Mouse (Mus musculus) olfactory bulb, adult 2 months (tissue): ENCODE data around the gene Ugt1a9. TPM values are rescaled to one million over a fixed set of nuclear protein-coding genes. Genes with fewer than 3 reads are reported as not detected.
"Not testable (repeated sequence)": the region's sequence is repeated elsewhere in the genome, so short reads cannot be mapped to it uniquely, and the experiment has no call there.

Experiments
- H3K27ac ChIP-seq: fragments of 200-500 bp; 2 replicates; pipeline ENCODE4 v1.5.1; 2012; ENCODE audit warnings: low read depth, low read length; ENCODE audit not compliant: insufficient read depth
- H3K4me1 ChIP-seq: fragments of 200-500 bp; 2 replicates; pipeline ENCODE4 v1.6.1; 2012; ENCODE audit warnings: low read length; ENCODE audit not compliant: control insufficient read depth, insufficient read depth
- H3K4me3 ChIP-seq: fragments of 200-500 bp; 2 replicates; pipeline ENCODE4 v1.5.1; 2012; ENCODE audit warnings: mild to moderate bottlenecking, low read depth, low read length, moderate library complexity; ENCODE audit not compliant: insufficient read depth
- CTCF ChIP-seq: fragments of 200-500 bp; IDR thresholded peaks from 2 replicates; pipeline ENCODE4 v1.5.1; 2012; ENCODE audit warnings: low read depth, mild to moderate bottlenecking, low read length, moderate library complexity; ENCODE audit not compliant: insufficient read depth
- POLR2A ChIP-seq: fragments of 200-500 bp; IDR thresholded peaks from 2 replicates; pipeline ENCODE4 v1.6.1; 2012; ENCODE audit warnings: mild to moderate bottlenecking, low read depth, low read length, moderate library complexity; ENCODE audit not compliant: insufficient read depth
- WGBS: fragments of 180-500 bp; shearing (Covaris S2); methylation state at CpG from one replicate; pipeline ENCODE4 v1.1.7; 2018; 5-methylcytosine and 5-hydroxymethylcytosine counted together
- polyA plus RNA-seq: library from polyadenylated mRNA; stranded (reverse); fragments of >200 nt; gene quantifications from 2 replicates; pipeline ENCODE4 v1.2.4, GENCODE M21; 2012; ENCODE audit warnings: low replicate concordance; ENCODE audit not compliant: missing spikeins, insufficient read depth, insufficient read length

The Ugt1a9 gene
- polyA plus RNA-seq, 1 experiment = not detected

DNA sequence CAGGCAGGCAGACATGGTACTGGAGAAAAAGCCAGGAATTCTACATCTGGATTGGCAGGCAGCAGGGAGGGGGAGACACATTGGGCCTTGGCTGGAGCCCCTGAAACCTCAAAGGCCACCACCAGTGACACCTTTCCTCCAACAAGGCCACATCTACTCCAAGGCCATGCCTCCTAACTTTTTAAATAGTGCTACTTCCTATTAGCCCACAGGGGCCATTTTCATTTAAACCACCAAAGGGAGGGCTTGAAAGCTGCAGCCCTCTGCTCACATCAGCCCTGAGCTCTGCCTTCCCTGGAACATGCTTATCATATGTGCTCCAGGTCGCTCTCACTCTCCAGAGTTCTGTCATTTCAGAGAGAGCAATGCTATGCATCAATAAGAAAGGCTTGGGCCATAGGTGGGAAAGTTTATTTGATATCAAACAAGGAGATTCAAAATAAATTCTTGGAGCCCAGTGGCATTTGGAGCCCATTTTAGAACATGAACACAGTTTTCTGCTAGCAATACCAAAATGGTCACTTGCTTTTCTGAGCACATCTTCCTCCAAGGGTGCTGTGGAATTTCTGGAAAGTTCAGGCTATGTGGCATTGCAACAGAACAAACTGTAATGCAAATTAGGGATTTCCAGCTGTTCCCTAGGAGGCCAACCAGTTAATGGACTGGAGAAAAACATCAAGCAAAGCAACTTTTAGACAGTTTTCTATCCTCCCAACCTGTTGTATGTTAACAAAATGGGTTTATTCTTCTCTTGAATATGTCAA, 34.2 kb downstream of the Ugt1a9 start:
- H3K27ac ChIP-seq = no peak overlapping the region
- H3K4me1 ChIP-seq = no peaks in the 10 kb centered on the region
- H3K4me3 ChIP-seq = no peak overlapping the region
- no peak for TF ChIP-seq CTCF
- TF ChIP-seq POLR2A = no peak
- 100% methylated on average over 1 of the region's 1 CpGs for WGBS

DNA sequence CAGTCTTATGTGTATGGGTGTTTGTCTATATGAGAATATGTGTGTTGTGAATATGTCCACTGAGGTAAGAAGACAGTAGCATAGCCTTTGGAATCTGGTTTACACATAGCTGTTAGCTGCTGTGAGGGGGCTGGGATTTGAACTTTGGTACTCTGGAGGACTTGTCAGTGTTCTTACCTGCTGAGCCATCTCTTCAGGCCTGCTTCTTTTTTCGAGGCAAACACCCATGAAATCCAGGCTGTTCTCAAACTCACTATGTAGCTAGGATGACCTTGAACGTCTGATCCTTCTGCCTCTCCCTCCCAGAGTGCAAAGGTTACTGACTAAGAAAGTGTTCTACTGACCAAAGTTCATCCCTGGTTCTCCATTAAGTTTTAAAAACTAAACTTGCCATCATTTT, 35.1 kb downstream of the Ugt1a9 start:
- Histone ChIP-seq H3K4me3 (no peak overlapping the region), H3K27ac (no peak overlapping the region), H3K4me1 (no peaks in the 10 kb centered on the region)
- TF ChIP-seq POLR2A (no peak), CTCF (no peak)
- WGBS = 79% methylated on average over 2 of the region's 2 CpGs

DNA sequence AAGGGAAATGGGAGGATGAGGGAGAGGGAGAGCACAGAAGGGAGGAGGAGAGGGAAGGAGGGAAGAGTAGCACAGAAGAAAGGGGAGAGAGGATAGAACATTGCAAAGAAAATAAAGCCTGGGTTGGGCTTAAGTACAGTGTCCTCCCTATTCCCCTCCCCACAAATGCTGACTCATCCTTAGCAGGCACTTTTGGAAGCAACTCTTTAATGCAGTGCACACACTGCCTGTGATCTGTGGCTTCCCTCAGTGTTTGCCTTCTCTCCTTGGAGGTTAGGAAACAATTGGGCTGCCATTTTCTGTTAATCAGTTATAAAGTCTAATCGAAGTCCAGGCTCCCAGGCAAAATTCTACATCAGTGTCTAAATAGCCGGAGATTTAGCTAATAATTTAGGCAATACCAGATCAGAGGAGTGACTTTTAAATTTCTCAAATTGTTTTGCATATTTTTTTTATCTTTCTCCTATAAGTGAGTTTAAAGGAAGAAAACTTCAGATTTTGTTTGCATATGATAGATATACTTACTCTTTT, 38.5 kb downstream of the Ugt1a9 start:
- H3K4me1 ChIP-seq, H3K4me3 ChIP-seq, H3K27ac ChIP-seq: not testable (repeated sequence)
- 78% methylated on average over 2 of the region's 2 CpGs for WGBS

DNA sequence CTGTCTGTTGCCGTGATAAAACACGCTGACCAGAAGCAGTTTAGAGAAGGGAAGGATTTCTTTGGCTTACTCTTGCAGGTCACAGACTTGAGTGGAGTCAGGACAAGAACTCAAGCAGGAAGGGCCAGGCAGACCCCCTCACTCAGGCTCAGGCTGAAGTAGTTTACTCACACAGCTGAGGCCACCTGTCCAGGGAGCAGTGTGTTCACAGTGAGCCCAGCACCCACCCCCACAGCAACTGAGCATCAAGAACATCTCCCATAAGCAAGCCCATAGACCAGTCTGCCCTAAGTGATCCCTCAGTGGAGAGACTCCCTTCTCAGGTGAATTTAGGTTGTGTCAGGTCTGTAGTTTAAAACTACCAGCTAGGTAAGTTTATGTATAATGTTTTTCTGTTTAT, 39.0 kb downstream of the Ugt1a9 start:
- H3K27ac ChIP-seq, H3K4me3 ChIP-seq, H3K4me1 ChIP-seq: not testable (repeated sequence)
- 89% methylated on average over 2 of the region's 2 CpGs for WGBS

DNA sequence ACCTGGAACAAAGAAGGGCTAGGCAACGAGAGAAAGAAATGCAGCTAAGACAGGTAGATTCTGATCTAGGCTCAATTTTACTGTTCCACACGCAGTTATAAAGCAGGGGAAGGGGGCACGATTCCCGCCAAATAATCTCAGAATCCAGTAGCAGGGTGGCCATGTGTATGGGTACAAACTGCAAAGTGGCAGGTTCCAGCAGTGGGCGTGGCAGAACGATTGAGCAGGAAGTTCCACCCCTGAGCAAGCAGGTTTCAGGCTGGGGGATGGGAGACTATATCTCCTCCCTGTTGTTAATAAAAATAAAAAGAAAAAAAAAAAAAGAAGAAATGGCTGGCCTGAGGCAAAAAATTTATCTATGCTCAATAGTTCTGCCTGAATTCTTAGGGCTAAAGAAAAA, 42.2 kb downstream of the Ugt1a9 start:
- not testable (repeated sequence) for H3K27ac ChIP-seq

DNA sequence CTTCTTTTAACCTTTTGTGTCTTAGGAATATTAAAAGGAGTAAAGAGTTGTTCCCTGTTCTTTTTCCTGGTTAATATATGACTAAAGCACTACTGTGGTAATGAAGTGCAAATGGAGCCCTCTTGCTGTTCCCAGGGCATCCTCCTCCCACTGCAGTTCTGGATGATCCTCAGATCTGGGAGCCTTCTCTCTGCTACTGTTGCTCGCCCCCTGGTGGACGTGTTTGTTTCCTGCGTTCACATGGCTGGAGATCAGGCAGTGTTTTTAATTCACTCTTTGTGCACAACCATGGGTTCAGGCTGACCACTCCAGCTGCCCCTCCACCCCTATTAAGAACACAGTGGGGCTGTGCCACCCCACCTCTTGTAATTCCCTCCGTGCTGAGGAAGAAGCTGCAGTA, 50.0 kb downstream of the Ugt1a9 start:
- H3K4me3 ChIP-seq, H3K27ac ChIP-seq, H3K4me1 ChIP-seq: not testable (repeated sequence)
- 11% methylated on average over 4 of the region's 4 CpGs for WGBS

More for the DNA sequence above, 42.2 kb downstream of the Ugt1a9 start:
- not testable (repeated sequence) for H3K4me1 ChIP-seq, H3K4me3 ChIP-seq
- 96% methylated on average over 6 of the region's 6 CpGs for WGBS

DNA sequence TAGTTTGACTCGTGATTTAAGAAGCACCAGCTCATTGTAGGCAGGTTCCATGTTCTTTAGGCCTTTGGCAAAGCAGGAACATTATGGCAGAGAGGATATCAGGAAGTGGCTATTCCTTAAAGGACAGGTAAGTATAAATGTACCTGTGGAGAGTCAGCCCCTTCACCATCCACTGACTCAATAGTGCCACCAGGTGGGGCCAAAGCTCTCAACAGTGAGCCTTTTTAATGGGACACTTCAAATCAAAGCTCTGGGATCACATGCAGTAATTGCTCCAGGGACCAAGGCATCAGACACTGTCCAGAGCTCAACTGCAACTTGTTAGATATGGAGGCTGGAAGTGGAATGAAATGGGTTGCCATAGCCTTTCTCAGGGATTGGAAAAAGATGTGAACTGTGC, 50.9 kb downstream of the Ugt1a9 start:
- not testable (repeated sequence) for H3K4me1 ChIP-seq, H3K4me3 ChIP-seq, H3K27ac ChIP-seq
- no CpG with 5 or more reads among the region's 1 CpGs for WGBS

DNA sequence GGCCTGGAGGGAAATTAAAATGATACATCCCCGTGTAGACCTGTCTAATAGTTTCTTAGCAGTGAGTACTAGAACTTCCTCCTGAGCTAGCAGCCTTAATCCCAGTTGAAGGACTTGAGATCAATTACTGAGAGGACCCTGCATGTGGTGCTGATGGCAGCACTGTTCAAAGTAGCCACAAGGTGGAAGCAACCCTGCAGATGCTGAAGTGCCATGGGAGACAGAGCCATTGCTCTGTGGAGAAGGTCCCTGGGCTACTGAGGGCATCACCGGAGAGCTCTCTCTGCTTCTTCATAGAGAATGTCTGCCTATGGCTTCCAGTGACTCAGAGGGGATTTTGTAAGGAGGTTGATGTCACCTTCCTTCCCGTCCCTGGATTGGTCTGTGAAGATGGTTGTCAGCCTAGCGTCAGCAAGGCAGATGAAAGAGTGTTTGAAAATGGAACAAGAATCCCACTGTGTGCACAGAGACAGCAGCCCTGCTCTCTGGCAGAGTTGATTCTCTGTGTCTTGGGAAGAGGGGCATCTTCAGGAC, 55.3 kb downstream of the Ugt1a9 start:
- not testable (repeated sequence) for H3K4me1 ChIP-seq, H3K4me3 ChIP-seq, H3K27ac ChIP-seq
- WGBS = 81% methylated on average over 4 of the region's 4 CpGs

DNA sequence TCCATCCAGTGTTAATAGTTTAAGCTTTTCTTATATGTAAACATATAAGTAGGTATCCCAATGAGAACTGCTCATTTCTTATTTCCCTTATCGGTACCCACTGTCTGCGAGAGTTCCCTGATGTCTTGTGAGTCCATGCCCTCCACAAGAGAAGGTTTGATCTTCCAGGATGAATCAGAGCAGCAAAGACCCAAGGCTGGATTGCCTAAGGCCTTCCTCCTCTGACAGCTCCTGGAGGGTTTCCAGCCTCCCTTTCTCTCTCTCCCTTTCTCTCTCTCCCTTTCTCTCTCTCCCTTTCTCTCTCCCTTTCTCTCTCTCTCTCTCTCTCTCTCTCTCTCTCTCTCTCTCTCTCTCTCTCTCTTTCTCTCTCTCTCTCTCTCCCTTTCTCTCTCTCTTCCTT, 58.5 kb downstream of the Ugt1a9 start:
- not testable (repeated sequence) for H3K27ac ChIP-seq, H3K4me3 ChIP-seq, H3K4me1 ChIP-seq
- 84% methylated on average over 2 of the region's 2 CpGs for WGBS

DNA sequence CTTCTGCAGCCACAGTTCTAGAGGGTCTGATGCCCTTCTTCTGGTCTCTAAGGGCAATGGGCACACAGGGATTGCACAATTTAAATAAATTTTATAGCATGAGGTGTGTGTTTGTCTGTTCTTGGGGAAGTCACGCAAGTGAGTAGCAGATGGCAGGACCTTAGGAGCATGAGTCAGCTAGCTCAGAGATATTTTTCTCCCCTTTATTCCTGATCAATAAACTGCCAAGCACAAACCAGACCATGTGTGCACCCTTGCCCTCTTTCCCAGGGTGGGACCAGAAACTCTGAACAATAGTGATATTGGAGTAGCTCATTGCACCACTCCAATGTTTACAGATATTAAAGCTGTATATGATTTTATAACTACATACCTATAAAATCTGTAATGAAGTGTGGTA, 59.6 kb downstream of the Ugt1a9 start:
- WGBS = 100% methylated on average over 1 of the region's 1 CpGs
- H3K4me1 ChIP-seq, H3K4me3 ChIP-seq, H3K27ac ChIP-seq: not testable (repeated sequence)
